Mouse (Mus musculus): Measurements from ENCODE around the gene Olfr447. TPM values are rescaled to one million over a fixed set of nuclear protein-coding genes. Genes with fewer than 3 reads are reported as not detected.

Gene Olfr447
- not detected in 2 replicates for polyA plus RNA-seq (2012; rRNA removed)

DNA sequence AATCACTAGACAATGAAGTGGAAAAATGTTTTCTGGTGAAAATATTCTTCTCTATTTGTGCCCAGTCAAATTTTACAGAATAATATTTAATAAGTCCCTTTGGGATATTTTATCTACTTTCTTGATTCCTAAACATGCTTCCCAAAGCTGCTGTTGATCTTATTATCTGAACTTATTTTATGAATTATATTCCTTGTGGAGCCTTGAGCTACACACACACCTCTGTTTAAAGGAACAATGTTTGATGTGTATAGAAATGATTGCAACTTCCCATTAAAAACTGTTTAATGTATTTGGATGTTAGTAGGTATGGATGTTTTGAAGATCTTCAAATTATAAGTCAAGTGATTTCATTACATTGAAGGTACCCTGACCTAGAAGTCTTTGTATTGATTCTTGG, at the start of gene Olfr447:
Gene Olfr447 (plus strand): TSS at position 301 of the 400 bp plus-strand sequence.
- no peak for DNase-seq (ENCODE audit: extremely low spot score in 1 of 2, low spot score in 1 of 2)

DNA sequence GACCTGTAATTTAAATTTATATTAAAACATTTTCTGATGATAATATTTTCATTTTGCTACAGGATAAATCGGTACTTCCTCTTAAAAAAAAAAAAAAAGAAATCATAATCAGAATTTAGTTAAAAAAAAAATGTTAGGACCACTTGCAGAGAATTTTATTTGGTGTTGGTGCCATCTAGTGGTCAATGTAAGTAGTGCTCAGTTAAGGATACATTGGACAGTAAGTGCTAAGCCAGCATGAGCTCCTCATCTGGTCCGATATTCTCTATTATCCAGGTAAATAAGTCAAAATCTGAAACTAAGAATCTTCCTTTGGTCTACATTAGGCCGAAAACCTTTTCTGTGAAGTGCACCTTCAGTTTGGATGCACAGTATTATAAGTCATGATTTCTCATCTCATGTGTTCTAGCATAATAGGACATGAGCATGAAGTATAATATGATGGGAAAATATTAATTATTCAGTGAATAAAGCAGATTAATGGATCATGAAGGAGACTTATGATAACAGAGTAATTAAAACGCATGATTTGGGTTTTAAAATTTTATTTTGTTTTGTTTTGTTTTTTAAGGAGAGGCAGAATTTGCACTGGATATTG, 48.4 kb upstream of the Olfr447 start:
- peak; percentile 14 to 88 for DNase-seq (ENCODE audit: extremely low spot score in 1 of 2, low spot score in 1 of 2)

DNA sequence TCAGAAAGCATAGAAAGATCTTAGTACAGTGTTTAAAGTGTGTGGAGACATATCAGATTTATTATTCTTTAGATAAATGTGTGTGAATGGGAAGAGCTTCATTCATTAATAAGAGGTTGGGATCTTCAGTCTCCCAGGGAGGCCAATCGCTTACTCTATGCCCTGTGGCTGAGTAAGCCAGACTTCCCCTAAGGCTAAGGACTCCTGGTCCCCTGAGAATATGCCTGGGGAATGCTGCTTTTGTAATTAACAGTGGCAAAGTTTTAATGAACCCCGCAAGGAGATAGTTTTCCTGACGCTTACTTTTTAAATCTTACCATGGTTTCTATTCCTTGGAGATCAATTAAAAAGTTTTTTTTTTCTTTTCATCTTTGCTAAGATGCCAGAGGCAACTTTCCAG, 39.0 kb upstream of the Olfr447 start:
- DNase-seq (ENCODE audit: extremely low spot score in 1 of 2, low spot score in 1 of 2) = no peak

DNA sequence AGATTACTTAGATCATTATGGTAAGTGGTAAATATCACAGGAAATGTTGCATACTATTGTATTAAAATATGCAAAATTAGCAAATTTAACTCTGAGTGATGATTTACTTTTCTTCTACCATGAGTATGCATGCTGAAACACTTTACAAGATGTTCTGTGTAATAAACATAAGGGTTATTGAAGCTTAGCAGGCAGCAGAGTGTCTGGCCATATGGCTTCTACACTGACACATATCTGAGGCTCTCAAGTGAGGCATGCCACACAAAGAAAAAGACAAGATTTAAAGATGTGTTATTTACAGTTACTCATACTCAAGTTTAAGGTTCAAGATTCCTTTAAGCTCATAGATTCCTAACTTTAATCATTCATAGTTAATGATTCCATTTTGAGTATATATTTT, 32.4 kb upstream of the Olfr447 start:
- no peak for DNase-seq (ENCODE audit: extremely low spot score in 1 of 2, low spot score in 1 of 2)

DNA sequence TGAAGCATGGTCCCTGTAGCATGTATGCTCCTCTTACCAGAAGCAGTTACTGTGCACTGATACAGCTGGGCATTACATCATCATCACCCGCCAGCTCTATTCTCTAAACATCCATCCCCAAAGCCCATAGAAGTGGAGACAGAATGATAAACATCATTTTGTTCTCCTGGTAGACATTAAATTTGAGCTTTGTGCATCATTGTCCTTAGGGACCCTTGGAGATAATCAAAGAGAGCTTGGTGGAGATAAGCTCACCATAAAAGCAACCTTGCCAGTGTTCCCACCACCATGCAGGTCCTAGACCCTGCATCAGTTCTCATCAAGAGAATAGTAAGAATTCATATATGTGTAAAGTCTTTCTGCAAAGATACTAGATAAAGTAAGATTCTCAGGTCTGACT, 18.5 kb upstream of the Olfr447 start, which contains the start of gene Olfr448:
Gene Olfr448 (plus strand): TSS at position 301 of the 400 bp plus-strand sequence.
- no peak for DNase-seq (ENCODE audit: extremely low spot score in 1 of 2, low spot score in 1 of 2)

DNA sequence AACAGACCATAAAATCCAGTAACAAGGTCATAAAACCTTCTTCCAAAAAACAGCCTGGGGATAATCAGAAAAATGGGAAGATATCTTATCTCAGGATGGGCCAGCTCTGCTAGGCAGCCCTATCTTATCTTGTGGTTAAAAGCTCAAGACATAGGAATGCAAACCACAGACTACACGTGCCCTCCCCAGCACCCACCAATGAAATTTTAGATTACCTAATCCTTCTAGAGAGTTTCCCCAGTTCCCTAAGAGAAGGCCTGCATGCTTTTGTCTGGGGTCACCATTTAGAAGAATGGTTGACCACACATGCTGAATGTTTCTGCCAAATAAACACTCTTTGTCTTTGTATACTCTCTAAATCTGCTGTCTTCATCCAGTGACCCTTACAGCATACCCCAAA, 8.3 kb upstream of the Olfr447 start:
- DNase-seq (ENCODE audit: extremely low spot score in 1 of 2, low spot score in 1 of 2) = no peak

DNA sequence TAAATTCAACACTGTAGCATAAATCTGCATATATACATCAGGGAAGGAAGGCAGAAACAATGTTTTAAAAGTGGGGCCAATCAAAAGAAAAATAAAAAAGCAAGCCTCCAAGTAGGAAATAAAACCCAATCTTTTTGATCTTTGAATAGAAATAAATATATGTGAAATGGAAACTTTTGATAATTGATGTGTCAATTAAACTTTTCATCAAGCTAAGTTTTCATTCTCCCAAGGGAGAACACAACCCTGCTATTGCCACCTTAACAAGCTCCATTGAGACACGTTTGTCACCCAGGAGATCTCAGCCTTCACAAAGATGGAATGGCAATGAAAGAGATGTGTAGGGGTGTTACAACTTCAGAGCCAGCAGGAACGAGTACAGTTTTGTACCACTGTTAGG, 12.4 kb downstream of the Olfr447 start, which contains the start of gene Olfr446:
Gene Olfr446 (plus strand): TSS at position 301 of the 400 bp plus-strand sequence.
- no peak for DNase-seq (ENCODE audit: extremely low spot score in 1 of 2, low spot score in 1 of 2)

DNA sequence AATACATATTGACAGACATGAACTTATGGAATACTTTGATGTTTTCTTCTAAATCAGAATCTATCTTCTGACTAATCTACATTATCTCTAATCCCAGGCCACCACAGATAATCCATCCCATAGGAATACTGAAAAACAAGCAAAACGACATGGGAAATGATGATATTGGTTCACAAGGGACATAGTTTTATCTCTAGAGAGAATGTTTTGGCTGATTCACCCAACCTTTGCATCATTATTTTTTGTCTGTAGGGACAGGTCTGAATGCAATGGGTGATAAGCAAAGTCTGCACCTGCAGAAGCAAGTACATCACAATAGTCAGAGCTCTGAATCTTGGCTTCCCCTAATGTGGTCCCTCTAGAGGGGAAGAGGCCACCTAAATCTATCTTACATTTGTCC, 40.1 kb downstream of the Olfr447 start, which contains the start of gene Olfr444:
Gene Olfr444 (plus strand): TSS at position 301 of the 400 bp plus-strand sequence.
- DNase-seq (ENCODE audit: extremely low spot score in 1 of 2, low spot score in 1 of 2) = no peak

Other genes starting within 250 kb of the Olfr447 start
- 107 and 119 TPM in 2 replicates for gene Tcaf1, start 198.8 kb upstream of the Olfr447 start, polyA plus RNA-seq (2012; rRNA removed)
- not detected in 2 replicates for gene Olfr453, start 169.5 kb upstream of the Olfr447 start, polyA plus RNA-seq (2012; rRNA removed)
- not detected in 2 replicates for gene Olfr38, start 152.5 kb upstream of the Olfr447 start, polyA plus RNA-seq (2012; rRNA removed)
- gene Olfr452, start 123.8 kb upstream of the Olfr447 start, polyA plus RNA-seq (2012; rRNA removed) = not detected in 2 replicates
- not detected in 2 replicates for gene Olfr450, start 96.9 kb upstream of the Olfr447 start, polyA plus RNA-seq (2012; rRNA removed)
- 0.13 TPM in 1 of 2 replicates, not detected in the other for gene Olfr449, start 74.5 kb upstream of the Olfr447 start, polyA plus RNA-seq (2012; rRNA removed)
- gene Olfr448, start 18.4 kb upstream of the Olfr447 start, polyA plus RNA-seq (2012; rRNA removed) = not detected in 2 replicates
- not detected in 2 replicates for gene Olfr446, start 12.5 kb downstream of the Olfr447 start, polyA plus RNA-seq (2012; rRNA removed)
- gene Olfr444, start 40.2 kb downstream of the Olfr447 start, polyA plus RNA-seq (2012; rRNA removed) = not detected in 2 replicates
- 0.04 TPM in 1 of 2 replicates, not detected in the other for gene Olfr441, start 197.5 kb downstream of the Olfr447 start, polyA plus RNA-seq (2012; rRNA removed)
- 0.04 TPM in 1 of 2 replicates, not detected in the other for gene Olfr237-ps1, start 237.7 kb downstream of the Olfr447 start, polyA plus RNA-seq (2012; rRNA removed)

All from frontal cortex, adult 2 months (tissue).